Mouse (Mus musculus): ENCODE measurements around the gene Trip6.

DNA sequence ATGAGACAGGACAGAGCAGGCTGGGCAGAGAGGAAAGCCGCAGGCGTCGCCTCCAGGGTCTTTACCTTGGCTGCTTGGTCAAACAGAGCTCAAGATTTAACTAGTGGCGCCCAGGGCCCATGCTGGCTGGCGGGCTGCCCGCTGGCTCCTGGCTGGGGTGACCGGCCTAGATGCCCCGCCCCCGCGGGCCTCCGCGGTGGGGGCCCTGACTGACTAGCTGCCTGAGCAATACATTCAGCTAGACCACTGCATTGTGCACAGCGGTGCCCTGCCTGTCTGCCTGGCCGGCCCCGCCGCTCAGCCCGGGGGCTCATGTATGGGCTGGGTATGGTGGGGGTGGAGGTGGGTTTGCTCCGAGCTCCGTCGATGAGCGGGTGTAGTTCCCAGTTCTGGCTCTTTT lies 13.0 kb downstream of the Trip6 start:
- TF ChIP-seq GATA1 (IDR thresholded peaks at IDR 0.05; ENCODE audit: low read length) (no peak), TAL1 (IDR thresholded peaks at IDR 0.05; ENCODE audit: low read length) (no peak)
